Mouse (Mus musculus) thymus, adult 2 months (tissue): Measurements from ENCODE around the gene Lrrc10.

Experiments
- CTCF ChIP-seq: fragments of 200-500 bp; IDR thresholded peaks from 2 replicates; pipeline ENCODE4 v1.5.1; 2012; ENCODE audit warnings: mild to moderate bottlenecking, control low read depth, low read length, moderate library complexity, borderline replicate concordance; ENCODE audit not compliant: control insufficient read depth, poor library complexity, insufficient read depth; ENCODE audit errors: extremely low read depth
- POLR2A ChIP-seq: fragments of 200-500 bp; IDR thresholded peaks from 2 replicates; pipeline ENCODE4 v1.6.1; 2012; ENCODE audit warnings: mild to moderate bottlenecking, low read length, control low read depth, moderate library complexity; ENCODE audit not compliant: control insufficient read depth, poor library complexity, insufficient read depth; ENCODE audit errors: extremely low read depth

DNA sequence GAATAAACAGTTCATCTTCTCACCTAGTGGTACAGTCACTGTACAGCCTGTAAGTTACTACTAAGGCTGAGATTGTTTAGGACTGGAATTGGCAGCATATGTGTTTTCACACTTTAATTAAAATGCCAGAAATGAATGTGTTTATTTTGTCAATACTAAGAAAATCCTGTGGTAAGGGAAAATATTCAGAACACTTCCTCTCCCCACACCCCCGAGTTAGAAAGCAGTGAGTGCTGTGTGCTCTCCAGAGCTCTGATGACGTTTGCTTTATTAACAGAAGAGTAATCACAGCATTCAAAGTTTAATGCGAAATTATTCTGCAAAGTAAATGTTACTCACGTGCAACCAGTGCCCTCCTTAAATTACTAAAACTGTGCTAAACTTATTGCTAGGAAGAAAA lies 44.5 kb downstream of the Lrrc10 start:
- TF ChIP-seq POLR2A (no peak), CTCF (no peak)
